Comparison of ENCODE assay signal across 16 mouse cellular contexts in the genomic region with DNA sequence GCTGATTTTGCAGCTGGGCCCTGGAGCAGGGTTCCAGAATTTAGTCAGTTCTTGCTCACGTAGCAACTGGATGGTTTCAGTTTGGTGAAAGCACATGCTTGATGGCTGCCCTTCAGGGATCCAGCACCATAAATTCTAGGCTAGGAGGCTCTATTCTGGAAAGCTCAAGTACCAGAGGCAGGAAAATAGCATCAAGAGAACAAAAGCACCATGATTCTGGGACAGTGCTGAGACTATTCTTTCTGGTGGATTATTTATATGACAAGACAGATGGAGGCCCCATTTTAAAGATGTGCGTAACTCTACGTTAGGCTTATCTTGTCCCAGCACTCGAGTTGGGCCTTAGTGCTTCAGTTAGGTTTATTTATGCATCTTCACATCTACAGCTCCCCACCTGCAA.
"Had no signal": no experiment of that assay in that cellular context is flagged by ENCODE, and none has a peak within 500 bp of the region (broad histone marks: within the 10 kb centered on the region; RNA-seq: fewer than 3 reads in every experiment).

No protein-coding gene starts in this region.

- H3K36me3 ChIP-seq: neural tube, embryonic 13.5 days; neural tube, embryonic 15.5 days; stomach, embryonic 15.5 days had no signal

- H3K9me3 ChIP-seq: neural tube, embryonic 13.5 days; neural tube, embryonic 15.5 days; stomach, embryonic 15.5 days had no signal

- DNase-seq: retina, postnatal 1 day; right cerebral cortex, adult 18-20 months; right cerebral cortex, postnatal 14 days; right cerebral cortex, postnatal 25 days; right cerebral cortex, postnatal 4 days; spleen, adult 18-20 months; thymus, adult 18-20 months; thymus, adult 2 months; thymus, postnatal 14 days; thymus, postnatal 25 days; thymus, postnatal 36 days; thymus, postnatal 4 days had no signal

- H3K27me3 ChIP-seq: neural tube, embryonic 13.5 days; neural tube, embryonic 15.5 days; stomach, embryonic 15.5 days had no signal

- H3K4me2 ChIP-seq: neural tube, embryonic 13.5 days; neural tube, embryonic 15.5 days; stomach, embryonic 15.5 days had no signal

- H3K27ac ChIP-seq: neural tube, embryonic 13.5 days; neural tube, embryonic 15.5 days; stomach, embryonic 15.5 days; stomach, postnatal 0 days had no signal

- H3K9ac ChIP-seq: neural tube, embryonic 13.5 days; neural tube, embryonic 15.5 days; stomach, embryonic 15.5 days had no signal

- H3K4me1 ChIP-seq: neural tube, embryonic 13.5 days; neural tube, embryonic 15.5 days; stomach, embryonic 15.5 days had no signal

- H3K4me3 ChIP-seq: neural tube, embryonic 13.5 days; neural tube, embryonic 15.5 days; stomach, embryonic 15.5 days had no signal
